Mouse (Mus musculus): Measurements from ENCODE around the gene C730034F03Rik.

- TF ChIP-seq POLR2A (IDR thresholded peaks at IDR 0.05; ENCODE audit: control insufficient read depth, low read depth, low read length) (no peak), CTCF (IDR thresholded peaks at IDR 0.05; ENCODE audit: control insufficient read depth, insufficient read depth, insufficient replicate concordance, low read depth, low read length) (no peak)
Observed at GRCm38 (mm10) chr15:89458942-89459341, 29.6 kb downstream of the C730034F03Rik start.

All from testis, adult 2 months (tissue).